Comparison of ENCODE assay signal across 13 mouse cellular contexts in genomic region chr10:125321446-125322428, GRCm38 (mm10).
DNase-seq lines count a peak whose midpoint lies in the region; ATAC-seq and TF ChIP-seq lines count a peak whose summit lies in the region.
"Had no signal": no experiment of that assay in that cellular context is flagged by ENCODE, and none has a peak within 500 bp of the region (broad histone marks: within the 10 kb centered on the region; RNA-seq: fewer than 3 reads in every experiment).

No protein-coding gene starts in this region.

- ATAC-seq in lung, embryonic 16.5 days (ENCODE audit: low read depth), result peak; percentile 84
- ATAC-seq in midbrain, postnatal 0 days (ENCODE audit: low FRiP score), result no peak
- ATAC-seq: forebrain, embryonic 15.5 days had no signal

- peaks cover 6% of the 10 kb centered on the region for H3K4me1 ChIP-seq in lung, embryonic 16.5 days (replicated peaks; ENCODE audit: control insufficient read depth, insufficient read depth, low read length)
- no peaks in the 10 kb centered on the region for H3K4me1 ChIP-seq in midbrain, postnatal 0 days (ENCODE audit: insufficient read depth, low read length)
- H3K4me1 ChIP-seq: embryonic facial prominence, embryonic 12.5 days had no signal

- DNase-seq in adrenal gland, postnatal 36 days, result peak; percentile 12 to 25
- DNase-seq in adrenal gland, postnatal 14 days, result no peak
- peak; percentile 14 for DNase-seq in urinary bladder, postnatal 14 days (ENCODE audit: low spot score)
- DNase-seq in urinary bladder, postnatal 4 days (ENCODE audit: low spot score in 2 of 2), result no peak
- no peak for DNase-seq in retina, postnatal 1 day
- no peak for DNase-seq in layer of hippocampus, postnatal 36 days
- DNase-seq in midbrain, postnatal 0 days (ENCODE audit: low spot score), result no peak
- DNase-seq: cerebellum, adult 8-10 months had no signal

- no peak overlapping the region for H3K4me3 ChIP-seq in lung, embryonic 16.5 days (ENCODE audit: low read length)
- no peak overlapping the region for H3K4me3 ChIP-seq in midbrain, postnatal 0 days (ENCODE audit: low read depth, low read length)
- H3K4me3 ChIP-seq: embryonic facial prominence, embryonic 12.5 days; forebrain, embryonic 15.5 days; limb, embryonic 13.5 days had no signal

- H3K9me3 ChIP-seq in lung, embryonic 16.5 days (ENCODE audit: control insufficient read depth, low read length), result no peaks in the 10 kb centered on the region
- H3K9me3 ChIP-seq in midbrain, postnatal 0 days (ENCODE audit: low read length), result no peaks in the 10 kb centered on the region
- H3K9me3 ChIP-seq: embryonic facial prominence, embryonic 12.5 days; forebrain, embryonic 15.5 days; limb, embryonic 13.5 days had no signal

- no peaks in the 10 kb centered on the region for H3K27me3 ChIP-seq in lung, embryonic 16.5 days (ENCODE audit: control insufficient read depth, insufficient read depth, low read depth, low read length)
- H3K27me3 ChIP-seq in midbrain, postnatal 0 days (ENCODE audit: insufficient read depth, low read length), result no peaks in the 10 kb centered on the region
- H3K27me3 ChIP-seq: embryonic facial prominence, embryonic 12.5 days; forebrain, embryonic 15.5 days; limb, embryonic 13.5 days had no signal

- H3K27ac ChIP-seq in lung, embryonic 16.5 days (ENCODE audit: low read length), result peak overlapping the region; percentile 62; the same call in 1 of the 2 replicates
- no peak overlapping the region for H3K27ac ChIP-seq in midbrain, postnatal 0 days (ENCODE audit: low read depth, low read length)
- H3K27ac ChIP-seq: embryonic facial prominence, embryonic 12.5 days; forebrain, embryonic 15.5 days; hindbrain, embryonic 14.5 days; limb, embryonic 13.5 days had no signal

- no peak overlapping the region for H3K4me2 ChIP-seq in lung, embryonic 16.5 days (ENCODE audit: low read depth, low read length)
- no peak overlapping the region for H3K4me2 ChIP-seq in midbrain, postnatal 0 days (ENCODE audit: low read depth, low read length, poor library complexity, severe bottlenecking)
- H3K4me2 ChIP-seq: embryonic facial prominence, embryonic 12.5 days; forebrain, embryonic 15.5 days; hindbrain, embryonic 14.5 days; limb, embryonic 13.5 days had no signal

- WGBS in lung, embryonic 16.5 days, result 32% methylated on average over 11 of the region's 11 CpGs
- 82% methylated on average over 11 of the region's 11 CpGs for WGBS in midbrain, postnatal 0 days

- no peaks in the 10 kb centered on the region for H3K36me3 ChIP-seq in lung, embryonic 16.5 days (ENCODE audit: control insufficient read depth, insufficient read depth, low read length)
- no peaks in the 10 kb centered on the region for H3K36me3 ChIP-seq in midbrain, postnatal 0 days (ENCODE audit: insufficient read depth, low read length)
- H3K36me3 ChIP-seq: embryonic facial prominence, embryonic 12.5 days; forebrain, embryonic 15.5 days; limb, embryonic 13.5 days had no signal

- no peak for TF ChIP-seq CTCF in midbrain, postnatal 0 days (IDR thresholded peaks at IDR 0.05)

- no peak overlapping the region for H3K9ac ChIP-seq in lung, embryonic 16.5 days (ENCODE audit: low read length)
- H3K9ac ChIP-seq in midbrain, postnatal 0 days (replicated peaks; ENCODE audit: low read length, poor library complexity, severe bottlenecking), result no peak overlapping the region
- H3K9ac ChIP-seq: embryonic facial prominence, embryonic 12.5 days; forebrain, embryonic 15.5 days; hindbrain, embryonic 14.5 days; limb, embryonic 13.5 days had no signal

Comparison
In these comparisons a context has a peak if more than half of its experiments do, and no peak if none do; other contexts are left out.
1. DNase-seq: peak in adrenal gland, postnatal 36 days (2 of 2) and urinary bladder, postnatal 14 days (single experiment); none in adrenal gland, postnatal 14 days (single experiment), urinary bladder, postnatal 4 days (0 of 2), retina, postnatal 1 day (single experiment), layer of hippocampus, postnatal 36 days (0 of 2) and midbrain, postnatal 0 days (single experiment).